Mouse (Mus musculus) embryonic facial prominence, embryonic 15.5 days (tissue): Measurements from ENCODE around the gene Ssbp4. TPM values are rescaled to one million over a fixed set of nuclear protein-coding genes. Genes with fewer than 3 reads are reported as not detected.

Source experiments
- ATAC-seq: fragments of 200-750 bp; cut with Nextera tagmentation; 2 replicates; pipeline ENCODE4 v1.8.0; 2017; ENCODE audit warnings: low read depth, moderate TSS enrichment; ENCODE audit not compliant: insufficient number of reproducible peaks, low FRiP score, low TSS enrichment
- H3K27ac ChIP-seq: fragments of 300-500 bp; sonication (generic); replicated peaks from 2 replicates; pipeline ENCODE4 v1.5.1; 2015; ENCODE audit warnings: mild to moderate bottlenecking, inconsistent platforms
- H3K27me3 ChIP-seq: fragments of 300-500 bp; sonication (generic); 2 replicates; pipeline ENCODE4 v1.6.1; 2015; ENCODE audit warnings: inconsistent platforms
- H3K36me3 ChIP-seq: fragments of 300-500 bp; sonication (generic); 2 replicates; pipeline ENCODE4 v1.6.1; 2015; ENCODE audit warnings: mild to moderate bottlenecking, inconsistent platforms
- H3K4me1 ChIP-seq: fragments of 300-500 bp; sonication (generic); 2 replicates; pipeline ENCODE4 v1.6.1; 2015; ENCODE audit warnings: inconsistent platforms
- H3K4me2 ChIP-seq: fragments of 300-500 bp; sonication (generic); replicated peaks from 2 replicates; pipeline ENCODE4 v1.6.1; 2015; ENCODE audit warnings: mild to moderate bottlenecking, inconsistent platforms
- H3K4me3 ChIP-seq: fragments of 300-500 bp; sonication (generic); replicated peaks from 2 replicates; pipeline ENCODE4 v1.5.1; 2015; ENCODE audit warnings: mild to moderate bottlenecking, inconsistent platforms
- H3K9ac ChIP-seq: fragments of 300-500 bp; sonication (generic); 2 replicates; pipeline ENCODE4 v1.6.1; 2015; ENCODE audit warnings: inconsistent platforms
- H3K9me3 ChIP-seq: fragments of 300-500 bp; sonication (generic); replicated peaks from 2 replicates; pipeline ENCODE4 v1.6.1; 2016; ENCODE audit warnings: inconsistent platforms
- WGBS: fragments of 180-500 bp; shearing (Covaris S2); methylation state at CpG from one replicate; pipeline ENCODE4 v1.1.7; 2015; 5-methylcytosine and 5-hydroxymethylcytosine counted together
- polyA plus RNA-seq: library from polyadenylated mRNA; unstranded; fragments of >200 nt; fragmentation: Nextera tagmentation; extraction: Ambion mirVana; gene quantifications from 2 replicates; pipeline ENCODE4 v1.2.1, GENCODE M21; 2015

Gene Ssbp4
- polyA plus RNA-seq, 1 experiment from 2014 or later: 127 TPM

GRCm38 (mm10) chr8:70549412-70550184 is 59.1 kb downstream of the Ssbp4 start:
- 91% methylated on average over 10 of the region's 10 CpGs for WGBS

DNA sequence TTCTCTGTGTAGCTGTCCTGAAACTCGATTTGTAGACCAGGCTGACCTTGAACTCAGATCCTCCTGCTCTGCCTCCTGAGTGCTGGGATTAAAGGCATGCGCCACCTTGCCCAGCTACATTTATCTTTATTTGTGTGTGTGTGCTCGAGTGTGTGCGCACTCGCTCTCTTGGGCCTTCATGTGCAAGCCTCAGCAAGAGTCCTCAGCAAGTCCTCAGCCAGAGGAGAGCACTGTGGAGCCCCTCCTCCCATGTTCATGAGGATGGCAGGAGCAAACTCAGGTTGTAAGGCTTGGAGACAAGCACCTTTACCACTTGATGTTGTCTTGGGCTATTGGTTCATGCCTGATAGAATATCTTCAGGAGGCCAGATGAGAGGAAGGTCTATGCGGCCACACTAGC is 60.9 kb downstream of the Ssbp4 start:
- ATAC-seq: no peak
- Histone ChIP-seq H3K36me3 (no peaks in the 10 kb centered on the region), H3K4me1 (peaks cover 15% of the 10 kb centered on the region), H3K9ac (no peak overlapping the region), H3K9me3 (no peaks in the 10 kb centered on the region), H3K27ac (no peak overlapping the region), H3K27me3 (no peaks in the 10 kb centered on the region), H3K4me2 (no peak overlapping the region), H3K4me3 (no peak overlapping the region)
- whole genome bisulfite sequencing: 86% methylated on average over 6 of the region's 6 CpGs

More at GRCm38 (mm10) chr8:70549412-70550184, 59.1 kb downstream of the Ssbp4 start:
- H3K36me3 ChIP-seq: no peaks in the 10 kb centered on the region
- H3K4me2 ChIP-seq: no peak overlapping the region
- H3K27me3 ChIP-seq: no peaks in the 10 kb centered on the region
- peaks cover 22% of the 10 kb centered on the region for H3K4me1 ChIP-seq
- ATAC-seq: no peak
- no peaks in the 10 kb centered on the region for H3K9me3 ChIP-seq
- H3K4me3 ChIP-seq: no peak overlapping the region
- H3K9ac ChIP-seq: no peak overlapping the region
- no peak overlapping the region for H3K27ac ChIP-seq

Other genes starting within 250 kb of the Ssbp4 start
- 5.1 and 7.3 TPM in 2 replicates for gene Comp, start 235.3 kb downstream of the Ssbp4 start, polyA plus RNA-seq
- gene Crtc1, start 169.3 kb downstream of the Ssbp4 start, polyA plus RNA-seq: 24.0 and 24.4 TPM in 2 replicates
- gene Klhl26, start 131.9 kb downstream of the Ssbp4 start, polyA plus RNA-seq: 27.6 and 28.1 TPM in 2 replicates
- 16.5 and 18.7 TPM in 2 replicates for gene Tmem59l, start 121.5 kb downstream of the Ssbp4 start, polyA plus RNA-seq
- 151 and 159 TPM in 2 replicates for gene Crlf1, start 115.7 kb downstream of the Ssbp4 start, polyA plus RNA-seq
- 155 and 174 TPM in 2 replicates for gene Rex1bd, start 102.1 kb downstream of the Ssbp4 start, polyA plus RNA-seq
- gene Uba52, start 98.1 kb downstream of the Ssbp4 start, polyA plus RNA-seq: 940 and 1,016 TPM in 2 replicates
- gene Fkbp8, start 81.1 kb downstream of the Ssbp4 start, polyA plus RNA-seq: 310 and 324 TPM in 2 replicates
- 57.7 and 59.1 TPM in 2 replicates for gene Kxd1, start 80.9 kb downstream of the Ssbp4 start, polyA plus RNA-seq
- 19.6 and 22.7 TPM in 2 replicates for gene Ell, start 69.4 kb downstream of the Ssbp4 start, polyA plus RNA-seq
- gene Isyna1, start 14.5 kb downstream of the Ssbp4 start, polyA plus RNA-seq: 139 and 143 TPM in 2 replicates
- 2.9 and 4.0 TPM in 2 replicates for gene Lrrc25, start 7.3 kb upstream of the Ssbp4 start, polyA plus RNA-seq
- gene Gdf15, start 23.6 kb upstream of the Ssbp4 start, polyA plus RNA-seq: 0.16 TPM in 2 replicates
- 52.1 and 56.6 TPM in 2 replicates for gene Pgpep1, start 51.5 kb upstream of the Ssbp4 start, polyA plus RNA-seq
- gene Lsm4, start 64.4 kb upstream of the Ssbp4 start, polyA plus RNA-seq: 243 and 244 TPM in 2 replicates
- 97.7 and 99.6 TPM in 2 replicates for gene Jund, start 90.1 kb upstream of the Ssbp4 start, polyA plus RNA-seq
- gene Iqcn, start 94.6 kb upstream of the Ssbp4 start, polyA plus RNA-seq: 0.03 and 0.04 TPM in 2 replicates
- gene Gm3336, start 109.7 kb upstream of the Ssbp4 start, polyA plus RNA-seq: not detected in 2 replicates
- 0.16 and 0.29 TPM in 2 replicates for gene Pde4c, start 114.8 kb upstream of the Ssbp4 start, polyA plus RNA-seq
- gene Rab3a, start 145.8 kb upstream of the Ssbp4 start, polyA plus RNA-seq: 22.7 and 28.6 TPM in 2 replicates
- 41.7 and 42.3 TPM in 2 replicates for gene Mpv17l2, start 152.1 kb upstream of the Ssbp4 start, polyA plus RNA-seq
- 92.5 and 94.3 TPM in 2 replicates for gene Pik3r2, start 167.8 kb upstream of the Ssbp4 start, polyA plus RNA-seq
- 19.1 and 20.2 TPM in 2 replicates for gene Mast3, start 196.2 kb upstream of the Ssbp4 start, polyA plus RNA-seq
- 0.26 and 0.28 TPM in 2 replicates for gene Il12rb1, start 199.6 kb upstream of the Ssbp4 start, polyA plus RNA-seq
- 9.3 and 10.1 TPM in 2 replicates for gene Arrdc2, start 230.8 kb upstream of the Ssbp4 start, polyA plus RNA-seq